Mouse (Mus musculus) right cerebral cortex, postnatal 36 days (tissue): ENCODE results near the gene Pcnx2.

Experiments
- DNase-seq, 2 experiments: peaks; one replicate each; pipeline ENCODE4 v3.0.0; 2022; ENCODE audit warnings: low spot score in 2 of 2, mixed read lengths in 1 of 2

Pcnx2 gene

GRCm38 (mm10) chr8:125757106-125757496, 141.0 kb downstream of the Pcnx2 start:
- DNase-seq = no peak

- no peak for DNase-seq
Observed at GRCm38 (mm10) chr8:125756391-125757105, 141.6 kb downstream of the Pcnx2 start.

GRCm38 (mm10) chr8:125755896-125756295, 142.2 kb downstream of the Pcnx2 start:
- no peak for DNase-seq

GRCm38 (mm10) chr8:125750846-125751245, 147.3 kb downstream of the Pcnx2 start:
- DNase-seq = no peak

- no peak for DNase-seq
Observed at GRCm38 (mm10) chr8:125747390-125747789, 150.7 kb downstream of the Pcnx2 start.

- no peak for DNase-seq
Observed at GRCm38 (mm10) chr8:125744914-125745576, 153.1 kb downstream of the Pcnx2 start.

GRCm38 (mm10) chr8:125742406-125742805, 155.7 kb downstream of the Pcnx2 start:
- no peak for DNase-seq

GRCm38 (mm10) chr8:125741855-125742254, 156.3 kb downstream of the Pcnx2 start:
- no peak for DNase-seq

- DNase-seq = no peak
Observed at GRCm38 (mm10) chr8:125741377-125741776, 156.7 kb downstream of the Pcnx2 start.

- DNase-seq = no peak
Observed at GRCm38 (mm10) chr8:125740655-125741054, 157.5 kb downstream of the Pcnx2 start.

GRCm38 (mm10) chr8:125738956-125739355, 159.2 kb downstream of the Pcnx2 start:
- DNase-seq = no peak

- peak; percentile 70 to 78 for DNase-seq
Observed at GRCm38 (mm10) chr8:125733964-125734956, 163.9 kb downstream of the Pcnx2 start.

GRCm38 (mm10) chr8:125729746-125730145, 168.4 kb downstream of the Pcnx2 start, which contains the start of gene Ntpcr:
Gene Ntpcr, plus strand, starts transcription at chr8:125729963.
- DNase-seq = no peak

- no peak for DNase-seq
Observed at GRCm38 (mm10) chr8:125727797-125728196, 170.3 kb downstream of the Pcnx2 start.

- DNase-seq = no peak
Observed at GRCm38 (mm10) chr8:125726986-125727385, 171.1 kb downstream of the Pcnx2 start.

GRCm38 (mm10) chr8:125726143-125726542, 172.0 kb downstream of the Pcnx2 start:
- no peak for DNase-seq

- DNase-seq = no peak
Observed at GRCm38 (mm10) chr8:125725037-125725820, 172.9 kb downstream of the Pcnx2 start.

GRCm38 (mm10) chr8:125723437-125723836, 174.7 kb downstream of the Pcnx2 start:
- no peak for DNase-seq

- DNase-seq = no peak
Observed at GRCm38 (mm10) chr8:125722675-125723074, 175.4 kb downstream of the Pcnx2 start.

GRCm38 (mm10) chr8:125718914-125719313, 179.2 kb downstream of the Pcnx2 start:
- no peak for DNase-seq

GRCm38 (mm10) chr8:125716613-125717012, 181.5 kb downstream of the Pcnx2 start:
- no peak for DNase-seq
